Mouse (Mus musculus): ENCODE results near the gene Wnt7a.

- TF ChIP-seq CTCF (conservative IDR thresholded peaks at IDR 0.05; ENCODE audit: insufficient read depth, insufficient read length, low read depth, low read length) (no peak), POLR2A (IDR thresholded peaks at IDR 0.05; ENCODE audit: low read depth, low read length) (peak; percentile 61)
These were observed 29.4 kb upstream of the Wnt7a start for GRCm38 (mm10) chr6:91440474-91441144.

All from kidney, adult 2 months (tissue).